Mouse (Mus musculus) embryonic facial prominence, embryonic 14.5 days (tissue): ENCODE measurements around the gene Pcare. TPM values are rescaled to one million over a fixed set of nuclear protein-coding genes. Genes with fewer than 3 reads are reported as not detected.

ENCODE experiments used
- ATAC-seq: fragments of 200-750 bp; cut with Nextera tagmentation; 2 replicates; pipeline ENCODE4 v1.8.0; 2017; ENCODE audit warnings: low read depth, moderate number of reproducible peaks, moderate TSS enrichment
- DNase-seq: peaks from one replicate; pipeline ENCODE4 v3.0.0-alpha.2; 2015; ENCODE audit warnings: low spot score
- H3K27ac ChIP-seq: fragments of 300-500 bp; sonication (generic); replicated peaks from 2 replicates; pipeline ENCODE4 v1.5.1; 2014; ENCODE audit warnings: low read depth, mild to moderate bottlenecking, low read length, moderate library complexity
- H3K27me3 ChIP-seq: fragments of 300-500 bp; sonication (generic); replicated peaks from 2 replicates; pipeline ENCODE4 v1.6.1; 2014; ENCODE audit warnings: low read length; ENCODE audit not compliant: control insufficient read depth, insufficient read depth
- H3K36me3 ChIP-seq: fragments of 300-500 bp; sonication (generic); 2 replicates; pipeline ENCODE4 v1.6.1; 2014; ENCODE audit warnings: low read length, mixed read lengths; ENCODE audit not compliant: control insufficient read depth, insufficient read depth
- H3K4me1 ChIP-seq: fragments of 300-500 bp; sonication (generic); 2 replicates; pipeline ENCODE4 v1.6.1; 2014; ENCODE audit warnings: antibody characterized with exemption, low read length; ENCODE audit not compliant: control insufficient read depth, insufficient read depth
- H3K4me2 ChIP-seq: fragments of 300-500 bp; sonication (generic); 2 replicates; pipeline ENCODE4 v1.6.1; 2014; ENCODE audit warnings: low read depth, mild to moderate bottlenecking, low read length, moderate library complexity, mixed read lengths
- H3K4me3 ChIP-seq: fragments of 300-500 bp; sonication (generic); 2 replicates; pipeline ENCODE4 v1.5.1; 2014; ENCODE audit warnings: low read depth, mild to moderate bottlenecking, low read length
- H3K9ac ChIP-seq: fragments of 300-500 bp; sonication (generic); 2 replicates; pipeline ENCODE4 v1.6.1; 2014; ENCODE audit warnings: low read depth, mild to moderate bottlenecking, low read length, moderate library complexity, mixed read lengths
- H3K9me3 ChIP-seq: fragments of 300-500 bp; sonication (generic); 2 replicates; pipeline ENCODE4 v1.6.1; 2016; ENCODE audit warnings: low read length; ENCODE audit not compliant: control insufficient read depth
- WGBS: fragments of 180-500 bp; shearing (Covaris S2); extraction: QIAGEN DNeasy Blood & Tissue Kit; methylation state at CpG from one replicate; pipeline ENCODE4 v1.1.7; 2014; 5-methylcytosine and 5-hydroxymethylcytosine counted together
- polyA plus RNA-seq: library from polyadenylated mRNA; unstranded; fragments of >200 nt; fragmentation: Nextera tagmentation; extraction: Ambion mirVana; gene quantifications from 2 replicates; pipeline ENCODE4 v1.2.1, GENCODE M21; 2014

Gene Pcare
- polyA plus RNA-seq, 1 experiment from 2014 or later, result not detected

DNA sequence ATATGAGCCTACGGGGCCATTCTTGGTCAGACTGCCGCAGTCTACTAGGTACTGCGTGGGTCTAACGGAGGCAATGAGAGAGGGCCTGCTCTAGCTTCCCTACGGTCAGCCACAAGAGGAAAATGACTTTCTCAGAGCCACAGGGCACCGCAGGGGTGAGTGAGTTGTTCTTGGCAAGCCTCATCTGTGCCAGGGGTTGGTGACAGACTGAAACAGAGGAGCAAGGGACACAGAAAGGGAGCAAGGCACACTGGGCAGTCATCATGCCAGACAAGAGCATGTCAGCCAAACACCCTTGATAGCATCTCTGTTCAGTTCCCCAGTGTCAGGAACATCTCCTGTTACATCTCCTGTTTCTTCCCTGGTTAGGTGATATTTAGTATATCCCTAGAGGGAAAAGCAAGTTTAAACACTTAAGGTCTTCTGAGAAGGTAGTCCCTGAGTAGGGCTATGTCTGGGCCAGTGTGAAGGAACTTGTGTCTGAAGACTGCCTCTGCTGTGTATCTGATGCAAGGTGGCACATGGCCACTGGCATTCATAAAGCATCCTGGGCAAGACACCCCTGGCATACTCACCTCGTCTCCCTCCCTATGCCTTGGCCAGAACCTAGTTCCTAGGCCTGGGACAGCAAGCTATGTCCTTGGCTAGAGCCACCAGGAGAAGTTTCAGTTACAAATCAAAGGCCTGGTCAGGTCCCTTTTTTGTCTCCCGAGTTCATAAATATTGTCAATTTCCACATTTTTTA is 34.6 kb downstream of the Pcare start:
- H3K4me2 ChIP-seq, result no peak overlapping the region
- no peak for DNase-seq
- WGBS, result 86% methylated on average over 8 of the region's 8 CpGs

GRCm38 (mm10) chr17:71715034-71715433 is 37.7 kb downstream of the Pcare start:
- no peaks in the 10 kb centered on the region for H3K27me3 ChIP-seq
- no peaks in the 10 kb centered on the region for H3K36me3 ChIP-seq
- DNase-seq (no peak), ATAC-seq (no peak)
- no peak overlapping the region for H3K4me2 ChIP-seq
- H3K9ac ChIP-seq, result no peak overlapping the region
- no peak overlapping the region for H3K4me3 ChIP-seq
- H3K4me1 ChIP-seq, result no peaks in the 10 kb centered on the region
- H3K27ac ChIP-seq, result no peak overlapping the region
- WGBS, result 58% methylated on average over 3 of the region's 3 CpGs
- no peaks in the 10 kb centered on the region for H3K9me3 ChIP-seq

More for the DNA sequence above, 34.6 kb downstream of the Pcare start:
- Histone ChIP-seq H3K4me1 (no peaks in the 10 kb centered on the region), H3K9me3 (no peaks in the 10 kb centered on the region), H3K36me3 (no peaks in the 10 kb centered on the region), H3K27me3 (no peaks in the 10 kb centered on the region), H3K27ac (no peak overlapping the region), H3K9ac (no peak overlapping the region), H3K4me3 (no peak overlapping the region)
- no peak for ATAC-seq

DNA sequence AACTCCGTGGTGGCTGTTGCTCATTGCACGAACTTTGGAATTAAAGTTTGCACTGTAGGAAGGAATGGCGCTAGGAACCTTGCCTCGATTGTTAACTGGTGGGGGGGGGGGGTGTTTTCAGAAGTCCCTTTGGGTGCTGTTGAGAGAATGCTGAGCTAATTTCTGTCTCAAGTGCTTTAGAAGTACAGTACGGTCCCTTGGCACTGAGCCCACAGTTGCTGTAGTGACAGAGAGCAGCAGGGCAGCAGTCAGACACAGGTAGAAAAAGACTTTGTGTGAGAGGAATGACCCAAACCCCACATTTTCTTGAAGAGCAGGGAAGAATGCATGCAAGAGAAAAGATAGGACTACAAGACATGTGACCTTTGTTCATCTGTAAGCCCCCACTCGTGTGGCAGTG is 40.4 kb downstream of the Pcare start:
- Histone ChIP-seq H3K9ac (no peak overlapping the region), H3K4me3 (no peak overlapping the region), H3K27me3 (no peaks in the 10 kb centered on the region), H3K27ac (no peak overlapping the region), H3K4me1 (no peaks in the 10 kb centered on the region), H3K36me3 (no peaks in the 10 kb centered on the region), H3K9me3 (no peaks in the 10 kb centered on the region), H3K4me2 (no peak overlapping the region)
- 80% methylated on average over 6 of the region's 6 CpGs for WGBS
- ATAC-seq (no peak), DNase-seq (no peak)

DNA sequence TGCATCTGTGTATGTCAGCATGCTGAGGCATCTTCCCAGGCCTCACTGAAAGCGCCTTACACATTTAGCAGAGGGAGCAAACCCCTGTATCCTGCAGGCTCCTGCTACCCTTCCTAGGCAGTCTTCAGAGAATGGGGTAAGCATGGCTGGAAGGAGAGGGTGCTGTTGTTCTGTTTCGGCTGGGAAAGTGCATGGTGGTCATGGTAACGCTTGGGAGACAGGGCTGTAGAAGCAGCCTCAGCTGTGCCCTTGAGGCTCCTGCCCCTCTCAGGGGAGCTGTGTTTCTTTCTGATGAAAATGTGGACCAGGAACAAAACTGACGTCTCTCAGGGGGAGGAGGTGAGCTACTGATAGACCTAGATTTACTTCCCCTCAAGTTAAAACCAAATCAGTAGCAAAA is 45.0 kb downstream of the Pcare start:
- Histone ChIP-seq H3K4me1 (no peaks in the 10 kb centered on the region), H3K4me2 (no peak overlapping the region), H3K9ac (no peak overlapping the region), H3K27ac (no peak overlapping the region), H3K27me3 (no peaks in the 10 kb centered on the region), H3K36me3 (no peaks in the 10 kb centered on the region), H3K9me3 (no peaks in the 10 kb centered on the region), H3K4me3 (no peak overlapping the region)
- 60% methylated on average over 4 of the region's 4 CpGs for WGBS
- DNase-seq (no peak), ATAC-seq (no peak)

DNA sequence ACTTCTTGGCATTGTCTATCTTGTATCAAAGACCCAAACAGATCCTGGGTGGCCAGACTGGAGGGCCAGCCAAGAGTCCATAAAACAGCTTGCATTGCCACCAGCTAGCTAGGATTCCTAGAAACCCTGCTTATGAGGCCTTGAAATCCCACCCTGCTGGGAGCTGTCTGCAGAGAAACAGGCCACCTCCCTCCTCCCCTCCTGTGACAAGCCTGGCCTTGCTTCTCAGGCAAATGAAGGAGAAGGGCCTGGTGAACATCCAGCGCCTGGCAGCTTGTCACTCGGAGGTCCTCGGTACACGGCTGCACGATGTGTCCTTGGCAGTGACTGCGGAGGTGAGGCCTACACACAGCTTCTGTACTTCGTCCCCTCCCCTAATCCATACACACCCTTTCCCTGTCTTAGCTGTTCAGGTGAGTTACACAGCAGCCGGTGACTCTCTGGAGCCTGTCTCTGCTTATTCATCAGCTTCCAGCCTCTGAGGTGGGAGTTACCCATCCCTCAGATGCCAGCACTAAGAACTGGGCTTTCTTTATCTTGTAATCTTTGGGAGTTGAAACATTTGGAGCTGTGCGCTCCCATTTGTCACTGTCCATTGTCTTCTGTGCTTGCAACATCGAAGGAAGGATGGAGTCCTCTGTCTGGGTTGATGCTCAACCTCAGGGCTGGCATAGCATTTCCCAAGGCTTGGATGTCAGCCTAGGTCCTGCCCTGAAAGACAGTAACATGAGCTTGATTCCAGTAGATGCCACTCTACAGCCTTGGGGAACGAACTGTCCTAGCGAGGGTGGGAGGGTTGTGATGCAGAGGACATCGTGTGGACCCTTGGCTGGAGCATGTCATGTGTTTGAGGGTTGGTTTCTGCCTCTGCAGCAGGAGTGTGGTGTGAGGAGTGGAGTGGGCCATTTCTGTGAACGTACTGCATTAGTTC is 46.9 kb downstream of the Pcare start:
- Histone ChIP-seq H3K4me1 (no peaks in the 10 kb centered on the region), H3K36me3 (no peaks in the 10 kb centered on the region), H3K9ac (no peak overlapping the region), H3K4me3 (no peak overlapping the region), H3K27me3 (no peaks in the 10 kb centered on the region), H3K9me3 (no peaks in the 10 kb centered on the region), H3K27ac (no peak overlapping the region), H3K4me2 (no peak overlapping the region)
- DNase-seq (no peak), ATAC-seq (no peak)
- WGBS, result 72% methylated on average over 13 of the region's 14 CpGs

GRCm38 (mm10) chr17:71705113-71705512 is 47.6 kb downstream of the Pcare start:
- Histone ChIP-seq H3K9me3 (no peaks in the 10 kb centered on the region), H3K4me3 (no peak overlapping the region), H3K27ac (no peak overlapping the region), H3K27me3 (no peaks in the 10 kb centered on the region), H3K9ac (no peak overlapping the region), H3K36me3 (no peaks in the 10 kb centered on the region), H3K4me2 (no peak overlapping the region), H3K4me1 (no peaks in the 10 kb centered on the region)
- ATAC-seq (no peak), DNase-seq (no peak)
- 75% methylated on average over 1 of the region's 1 CpGs for WGBS

DNA sequence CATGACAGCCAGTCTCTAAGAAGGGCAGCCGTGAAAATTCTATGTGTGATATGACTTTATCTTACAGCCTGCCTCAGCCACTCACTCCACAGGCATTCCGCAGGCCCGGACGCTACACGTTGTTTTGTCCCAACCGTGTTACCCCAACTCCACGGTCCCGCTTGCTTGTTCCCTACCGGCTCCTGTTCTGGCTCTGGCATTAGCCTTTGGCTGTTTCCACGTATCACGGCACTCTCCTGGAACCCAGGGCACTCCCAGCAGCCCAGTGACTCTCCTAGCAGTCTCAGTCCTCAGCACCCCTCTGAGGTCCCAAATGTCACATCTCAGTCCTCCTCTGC is 54.1 kb downstream of the Pcare start:
- Histone ChIP-seq H3K9me3 (no peaks in the 10 kb centered on the region), H3K4me1 (no peaks in the 10 kb centered on the region), H3K9ac (no peak overlapping the region), H3K4me3 (no peak overlapping the region), H3K27ac (no peak overlapping the region), H3K27me3 (no peaks in the 10 kb centered on the region; the same call in 1 of the 2 replicates), H3K4me2 (no peak overlapping the region), H3K36me3 (no peaks in the 10 kb centered on the region)
- 85% methylated on average over 11 of the region's 11 CpGs for WGBS
- ATAC-seq (no peak), DNase-seq (no peak)

- WGBS, result 78% methylated on average over 11 of the region's 11 CpGs
- H3K27ac ChIP-seq, result no peak overlapping the region
- H3K36me3 ChIP-seq, result no peaks in the 10 kb centered on the region
- no peak overlapping the region for H3K4me3 ChIP-seq
- H3K27me3 ChIP-seq, result no peaks in the 10 kb centered on the region; the same call in 1 of the 2 replicates
- H3K4me2 ChIP-seq, result no peak overlapping the region
- no peak overlapping the region for H3K9ac ChIP-seq
- ATAC-seq (no peak), DNase-seq (no peak)
- no peaks in the 10 kb centered on the region for H3K9me3 ChIP-seq
- no peaks in the 10 kb centered on the region for H3K4me1 ChIP-seq
These were observed 54.6 kb downstream of the Pcare start for GRCm38 (mm10) chr17:71697896-71698618.
